Mouse (Mus musculus): ENCODE measurements at regions not wholly inside any gene's neighbourhood (a gene's known extent, or its start where the extent isn't known, plus 50 kb on each side); places are given as distances from the start of the nearest gene placed in this dataset.
"Not testable (repeated sequence)": the region's sequence is repeated elsewhere in the genome, so short reads cannot be mapped to it uniquely, and the experiment has no call there.

- DNase-seq: no peak
- intact Hi-C loops (cut with DNase I): no loop called here
Observed at GRCm38 (mm10) chr2:17946047-17946446, 50.7 kb downstream of the H2al2a start.

DNA sequence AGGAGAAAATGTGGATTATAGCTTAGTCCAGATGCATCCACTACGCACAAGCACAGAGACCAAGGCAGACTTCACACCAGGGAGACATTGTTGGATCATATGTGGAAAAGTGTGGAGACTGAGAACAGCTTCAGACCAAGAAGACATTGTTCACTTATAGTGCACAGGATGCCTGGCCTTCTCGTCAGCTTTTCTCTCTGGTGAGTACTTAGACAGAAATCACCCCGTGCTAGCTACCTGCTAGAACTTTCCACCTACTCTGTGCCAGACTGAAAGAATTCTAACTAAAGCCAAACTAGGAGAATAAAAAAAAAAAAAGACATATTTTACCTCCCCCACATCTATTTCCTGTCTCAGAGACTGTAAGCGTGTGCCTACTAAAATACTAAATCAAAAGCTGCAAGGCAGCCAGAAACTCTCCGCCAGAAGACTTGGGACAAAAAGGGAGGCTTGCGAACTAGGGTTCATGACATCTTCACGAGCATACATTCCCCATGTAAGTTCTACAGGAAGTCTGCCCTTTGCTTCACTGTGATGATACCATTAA is 51.3 kb downstream of the H2al2a start:
- DNase-seq: no peak
- intact Hi-C loops (cut with DNase I): no loop called here

DNA sequence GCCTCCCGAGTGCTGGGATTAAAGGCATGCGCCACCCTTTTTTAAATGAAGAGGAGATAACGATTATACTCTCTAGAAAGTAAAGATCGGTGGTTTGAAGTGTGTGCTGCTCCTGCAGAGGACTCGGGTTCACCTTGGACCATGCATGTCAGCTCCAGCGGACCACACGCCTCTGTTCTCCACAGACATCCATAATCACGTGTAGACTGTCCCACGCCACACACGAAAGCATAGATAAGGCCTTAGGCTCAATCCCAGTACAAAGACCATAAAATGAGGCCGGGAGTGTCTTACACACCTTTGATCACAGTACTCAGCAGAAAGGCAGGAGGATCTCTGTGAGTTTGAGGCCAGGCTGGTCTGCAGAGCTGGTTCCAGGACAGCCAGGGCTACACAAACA is 53.3 kb downstream of the H2al2a start:
- intact Hi-C loops (cut with DNase I): no loop called here
- no peak for DNase-seq

GRCm38 (mm10) chr2:17942528-17943387 is 54.0 kb downstream of the H2al2a start:
- intact Hi-C loops (cut with DNase I): no loop called here
- no peak for DNase-seq

- intact Hi-C loops (cut with DNase I): no loop called here
- DNase-seq: no peak
Observed at GRCm38 (mm10) chr2:17941921-17942320, 54.8 kb downstream of the H2al2a start.

DNA sequence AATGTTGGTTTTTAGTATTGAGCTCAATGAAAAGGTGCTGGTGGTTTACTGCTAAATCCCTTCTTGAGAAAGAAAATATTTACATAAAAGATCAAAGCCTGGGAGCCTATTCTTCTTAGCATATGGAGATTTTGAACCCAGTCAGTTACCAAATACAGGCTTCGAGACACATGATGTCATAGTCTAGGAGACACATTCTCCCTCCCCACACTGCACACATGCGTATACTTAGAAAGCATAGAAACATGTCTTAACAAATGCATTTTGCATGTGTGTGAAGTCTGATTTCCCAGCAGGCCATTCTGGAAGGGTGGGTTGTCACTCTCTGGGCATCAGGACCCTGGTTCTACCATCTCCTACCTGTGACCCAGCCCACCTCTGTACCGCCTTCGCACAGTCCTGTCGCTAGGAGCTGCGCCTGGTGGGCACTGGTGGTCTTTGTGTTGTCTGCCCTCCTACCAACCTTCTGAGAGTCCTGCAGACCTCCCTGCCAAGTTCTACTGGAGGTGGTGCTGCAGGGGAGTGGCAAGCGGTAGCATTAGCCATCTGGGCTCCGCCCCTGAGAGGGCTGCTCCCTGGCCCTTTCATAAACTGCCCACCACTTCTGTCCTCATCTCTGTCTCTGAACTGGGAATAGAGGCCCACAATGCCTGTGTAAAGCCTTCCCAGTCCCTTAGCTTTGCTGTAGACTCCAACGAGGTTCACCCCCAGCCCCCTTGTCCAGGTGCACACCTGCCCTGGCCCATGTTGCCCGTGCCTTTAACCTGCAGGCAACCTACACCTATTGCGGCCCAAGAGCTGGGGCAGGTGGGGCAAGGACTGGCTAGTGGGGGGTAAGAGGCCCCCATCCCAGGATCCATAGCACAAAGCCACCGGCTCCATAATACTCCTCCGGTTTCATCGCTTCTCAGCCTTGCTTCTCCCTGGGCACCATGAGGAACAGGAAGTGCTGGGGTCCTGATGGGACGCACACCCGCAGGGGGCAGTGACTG is 56.6 kb downstream of the H2al2a start:
- intact Hi-C loops (cut with DNase I); DNase-seq: not testable (repeated sequence)

- intact Hi-C loops (cut with DNase I): no loop called here
- DNase-seq: no peak
Observed at GRCm38 (mm10) chr2:17939183-17939856, 57.4 kb downstream of the H2al2a start.

DNA sequence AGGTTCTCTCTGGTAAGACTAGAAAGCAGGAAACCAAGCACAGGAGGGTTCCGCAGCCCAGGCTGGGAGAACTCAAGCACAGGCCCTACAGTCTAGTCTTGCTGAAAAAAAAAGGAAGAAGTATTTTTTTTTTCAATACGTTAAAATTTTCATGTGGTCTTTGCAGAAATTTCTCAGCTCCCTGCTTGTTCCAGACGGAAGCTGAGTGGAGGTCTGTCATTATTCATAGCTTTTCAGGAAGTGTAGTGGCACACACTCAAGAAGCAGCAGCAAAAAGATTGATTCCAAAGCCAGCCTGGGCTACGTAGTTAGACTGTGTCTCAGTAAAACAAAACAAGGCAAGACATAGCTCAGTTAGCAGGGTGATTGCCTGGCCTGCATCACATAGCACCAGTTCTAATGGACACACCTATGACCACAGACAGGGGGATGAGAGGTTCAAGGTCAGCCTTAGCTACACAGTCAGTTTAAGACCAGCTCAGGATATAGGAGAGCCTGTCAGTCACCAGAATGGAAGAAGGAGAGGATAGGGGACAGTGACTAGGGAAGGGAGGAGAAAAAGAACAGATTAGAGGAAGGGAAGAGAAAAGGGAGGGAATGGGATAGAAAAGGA is 60.1 kb downstream of the H2al2a start:
- intact Hi-C loops (cut with DNase I): no loop called here
- DNase-seq: no peak

DNA sequence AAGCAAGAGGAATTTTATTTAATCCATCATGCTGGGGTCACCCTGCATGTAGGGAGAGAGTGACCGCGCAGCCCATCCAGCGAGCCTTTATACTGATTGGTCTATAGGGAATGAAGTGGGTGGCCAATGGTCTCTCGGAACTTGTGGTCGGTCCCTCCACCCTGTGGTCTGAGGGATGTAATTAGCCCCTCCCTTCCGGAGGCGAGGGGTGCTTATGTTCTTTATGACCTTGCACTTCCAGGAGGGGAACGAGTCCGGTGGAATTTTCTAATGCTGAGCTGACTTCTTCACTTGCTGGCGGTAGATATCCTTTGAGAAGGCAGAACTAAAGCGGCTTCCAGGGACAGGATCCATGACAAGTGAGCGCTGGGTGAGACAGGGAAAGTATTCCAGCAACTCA is 60.8 kb downstream of the H2al2a start:
- no peak for DNase-seq
- intact Hi-C loops (cut with DNase I): no loop called here

- DNase-seq: no peak
- intact Hi-C loops (cut with DNase I): no loop called here
Observed at GRCm38 (mm10) chr2:17935466-17935865, 61.3 kb downstream of the H2al2a start.

- DNase-seq: no peak
- intact Hi-C loops (cut with DNase I): no loop called here
Observed at GRCm38 (mm10) chr2:17934610-17935009, 62.1 kb downstream of the H2al2a start.

- intact Hi-C loops (cut with DNase I): no loop called here
- DNase-seq: no peak
Observed at GRCm38 (mm10) chr2:17932932-17933790, 63.6 kb downstream of the H2al2a start.

DNA sequence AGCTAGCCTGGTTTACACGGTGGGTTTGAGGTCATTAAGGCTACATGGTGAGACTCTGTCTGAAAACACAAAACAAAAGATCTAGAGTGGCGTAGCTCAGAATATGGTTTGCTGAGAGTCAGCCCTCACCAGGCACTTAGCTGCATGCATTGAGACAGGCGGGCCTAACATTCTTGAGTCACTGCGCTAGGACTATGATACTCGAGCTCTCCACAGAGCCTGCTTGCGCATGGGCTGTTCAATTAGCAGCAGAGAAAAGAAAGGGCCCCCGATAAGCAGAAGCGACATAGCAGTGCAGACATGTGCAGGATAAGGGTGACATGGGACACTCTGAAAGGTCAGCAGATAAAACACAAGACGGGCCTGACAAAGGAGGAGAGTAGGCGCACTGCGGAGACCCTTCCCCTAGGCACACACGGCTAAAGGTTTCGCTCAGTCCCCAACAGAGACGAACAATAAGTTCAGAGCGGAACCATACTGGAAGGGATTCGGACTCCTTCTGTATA is 64.3 kb downstream of the H2al2a start:
- DNase-seq: no peak
- intact Hi-C loops (cut with DNase I): no loop called here

GRCm38 (mm10) chr2:17931881-17932280 is 64.9 kb downstream of the H2al2a start:
- DNase-seq: no peak
- intact Hi-C loops (cut with DNase I): no loop called here

GRCm38 (mm10) chr2:17918861-17919648 is 77.7 kb downstream of the H2al2a start:
- intact Hi-C loops (cut with DNase I): no loop called here

GRCm38 (mm10) chr2:17917238-17917946 is 79.4 kb downstream of the H2al2a start:
- intact Hi-C loops (cut with DNase I): no loop called here

More at GRCm38 (mm10) chr2:17918861-17919648, 77.7 kb downstream of the H2al2a start:
- DNase-seq: no peak

GRCm38 (mm10) chr2:17902616-17903015 is 94.1 kb downstream of the H2al2a start:
- no peak for DNase-seq

More at GRCm38 (mm10) chr2:17917238-17917946, 79.4 kb downstream of the H2al2a start:
- DNase-seq: no peak

GRCm38 (mm10) chr2:17900202-17900601 is 96.6 kb downstream of the H2al2a start:
- intact Hi-C loops (cut with DNase I): no loop called here
- no peak for DNase-seq

More at GRCm38 (mm10) chr2:17902616-17903015, 94.1 kb downstream of the H2al2a start:
- intact Hi-C loops (cut with DNase I): no loop called here
